Mouse (Mus musculus): ENCODE results near the gene Btbd9. TPM values are rescaled to one million over a fixed set of nuclear protein-coding genes. Genes with fewer than 3 reads are reported as not detected.

Gene Btbd9
- total RNA-seq, 1 experiment: 28.2 TPM

GRCm38 (mm10) chr17:30402871-30403270 is 173.4 kb downstream of the Btbd9 start:
- no peak overlapping the region for H3K4me3 ChIP-seq (ENCODE audit: insufficient read depth in 1 of 2, low read depth in 1 of 2, low read length in 2 of 2, poor library complexity in 1 of 2, severe bottlenecking in 1 of 2)
- H3K36me3 ChIP-seq (ENCODE audit: control insufficient read depth, insufficient read depth, low read length, poor library complexity, severe bottlenecking): no peaks in the 10 kb centered on the region
- no peak overlapping the region for H3K27ac ChIP-seq (ENCODE audit: insufficient read depth, low read depth, low read length, poor library complexity, severe bottlenecking)
- no peak overlapping the region for H3K9ac ChIP-seq (ENCODE audit: insufficient read depth, low read depth, low read length, poor library complexity, severe bottlenecking)
- no peak for DNase-seq (ENCODE audit: low read depth, low spot score)
- TF ChIP-seq ZNF384 (IDR thresholded peaks at IDR 0.05; ENCODE audit: low read depth, low read length): no peak
- no peak for TF ChIP-seq ZC3H11A (IDR thresholded peaks at IDR 0.05; ENCODE audit: borderline replicate concordance, low read depth, low read length)
- TF ChIP-seq MAFK (IDR thresholded peaks at IDR 0.05; ENCODE audit: insufficient read depth, low read depth, low read length): no peak
- no peak for TF ChIP-seq HCFC1 (IDR thresholded peaks at IDR 0.05; ENCODE audit: borderline replicate concordance, insufficient read depth, low read length)
- TF ChIP-seq CHD2 (IDR thresholded peaks at IDR 0.05; ENCODE audit: low read depth, low read length): no peak
- no peaks in the 10 kb centered on the region for H3K9me3 ChIP-seq (ENCODE audit: control insufficient read depth, insufficient read depth, low read depth, low read length)
- no peaks in the 10 kb centered on the region for H3K4me1 ChIP-seq (ENCODE audit: control insufficient read depth in 2 of 2, insufficient read depth in 2 of 2, low read length in 2 of 2, poor library complexity in 1 of 2)
- in situ Hi-C loops (cut with MboI; ENCODE audit: low sequenced_read_pairs in 2 of 2, unreplicated experiment in 2 of 2): no loop called here

GRCm38 (mm10) chr17:30395261-30395660 is 181.0 kb downstream of the Btbd9 start:
- Histone ChIP-seq H3K27ac (ENCODE audit: insufficient read depth, low read depth, low read length, poor library complexity, severe bottlenecking) (no peak overlapping the region), H3K36me3 (ENCODE audit: control insufficient read depth, insufficient read depth, low read length, poor library complexity, severe bottlenecking) (no peaks in the 10 kb centered on the region), H3K4me1 (ENCODE audit: control insufficient read depth in 2 of 2, insufficient read depth in 2 of 2, low read length in 2 of 2, poor library complexity in 1 of 2) (no peaks in the 10 kb centered on the region), H3K9ac (ENCODE audit: insufficient read depth, low read depth, low read length, poor library complexity, severe bottlenecking) (no peak overlapping the region), H3K4me3 (ENCODE audit: insufficient read depth in 1 of 2, low read depth in 1 of 2, low read length in 2 of 2, poor library complexity in 1 of 2, severe bottlenecking in 1 of 2) (no peak overlapping the region), H3K9me3 (ENCODE audit: control insufficient read depth, insufficient read depth, low read depth, low read length) (no peaks in the 10 kb centered on the region)
- no peak for TF ChIP-seq CHD2 (IDR thresholded peaks at IDR 0.05; ENCODE audit: low read depth, low read length)
- no peak for TF ChIP-seq ZC3H11A (IDR thresholded peaks at IDR 0.05; ENCODE audit: borderline replicate concordance, low read depth, low read length)
- TF ChIP-seq MAFK (IDR thresholded peaks at IDR 0.05; ENCODE audit: insufficient read depth, low read depth, low read length): no peak
- no peak for TF ChIP-seq ZNF384 (IDR thresholded peaks at IDR 0.05; ENCODE audit: low read depth, low read length)
- no peak for TF ChIP-seq HCFC1 (IDR thresholded peaks at IDR 0.05; ENCODE audit: borderline replicate concordance, insufficient read depth, low read length)
- no peak for DNase-seq (ENCODE audit: low read depth, low spot score)
- in situ Hi-C loops (cut with MboI; ENCODE audit: low sequenced_read_pairs in 2 of 2, unreplicated experiment in 2 of 2): no loop called here

GRCm38 (mm10) chr17:30392031-30392430 is 184.3 kb downstream of the Btbd9 start:
- in situ Hi-C loops (cut with MboI; ENCODE audit: low sequenced_read_pairs in 2 of 2, unreplicated experiment in 2 of 2): no loop called here
- TF ChIP-seq ZC3H11A (IDR thresholded peaks at IDR 0.05; ENCODE audit: borderline replicate concordance, low read depth, low read length) (no peak), CHD2 (IDR thresholded peaks at IDR 0.05; ENCODE audit: low read depth, low read length) (no peak), HCFC1 (IDR thresholded peaks at IDR 0.05; ENCODE audit: borderline replicate concordance, insufficient read depth, low read length) (no peak), MAFK (IDR thresholded peaks at IDR 0.05; ENCODE audit: insufficient read depth, low read depth, low read length) (no peak), ZNF384 (IDR thresholded peaks at IDR 0.05; ENCODE audit: low read depth, low read length) (no peak)
- Histone ChIP-seq H3K9ac (ENCODE audit: insufficient read depth, low read depth, low read length, poor library complexity, severe bottlenecking) (no peak overlapping the region), H3K27ac (ENCODE audit: insufficient read depth, low read depth, low read length, poor library complexity, severe bottlenecking) (no peak overlapping the region), H3K36me3 (ENCODE audit: control insufficient read depth, insufficient read depth, low read length, poor library complexity, severe bottlenecking) (no peaks in the 10 kb centered on the region), H3K4me1 (ENCODE audit: control insufficient read depth in 2 of 2, insufficient read depth in 2 of 2, low read length in 2 of 2, poor library complexity in 1 of 2) (no peaks in the 10 kb centered on the region), H3K4me3 (ENCODE audit: insufficient read depth in 1 of 2, low read depth in 1 of 2, low read length in 2 of 2, poor library complexity in 1 of 2, severe bottlenecking in 1 of 2) (no peak overlapping the region), H3K9me3 (ENCODE audit: control insufficient read depth, insufficient read depth, low read depth, low read length) (no peaks in the 10 kb centered on the region)
- DNase-seq (ENCODE audit: low read depth, low spot score): no peak

- Histone ChIP-seq H3K9me3 (ENCODE audit: control insufficient read depth, insufficient read depth, low read depth, low read length) (no peaks in the 10 kb centered on the region), H3K27ac (ENCODE audit: insufficient read depth, low read depth, low read length, poor library complexity, severe bottlenecking) (no peak overlapping the region)
- in situ Hi-C loops (cut with MboI; ENCODE audit: low sequenced_read_pairs in 2 of 2, unreplicated experiment in 2 of 2): no loop called here
These were observed 185.1 kb downstream of the Btbd9 start for GRCm38 (mm10) chr17:30391220-30391619.

GRCm38 (mm10) chr17:30389686-30390085 is 186.6 kb downstream of the Btbd9 start:
- Histone ChIP-seq H3K36me3 (ENCODE audit: control insufficient read depth, insufficient read depth, low read length, poor library complexity, severe bottlenecking) (no peaks in the 10 kb centered on the region), H3K4me1 (ENCODE audit: control insufficient read depth in 2 of 2, insufficient read depth in 2 of 2, low read length in 2 of 2, poor library complexity in 1 of 2) (no peaks in the 10 kb centered on the region), H3K9ac (ENCODE audit: insufficient read depth, low read depth, low read length, poor library complexity, severe bottlenecking) (no peak overlapping the region), H3K9me3 (ENCODE audit: control insufficient read depth, insufficient read depth, low read depth, low read length) (no peaks in the 10 kb centered on the region), H3K4me3 (ENCODE audit: insufficient read depth in 1 of 2, low read depth in 1 of 2, low read length in 2 of 2, poor library complexity in 1 of 2, severe bottlenecking in 1 of 2) (no peak overlapping the region), H3K27ac (ENCODE audit: insufficient read depth, low read depth, low read length, poor library complexity, severe bottlenecking) (no peak overlapping the region)
- in situ Hi-C loops (cut with MboI; ENCODE audit: low sequenced_read_pairs in 2 of 2, unreplicated experiment in 2 of 2): no loop called here
- peak; percentile 68 for DNase-seq (ENCODE audit: low read depth, low spot score)
- TF ChIP-seq HCFC1 (IDR thresholded peaks at IDR 0.05; ENCODE audit: borderline replicate concordance, insufficient read depth, low read length): no peak
- TF ChIP-seq CHD2 (IDR thresholded peaks at IDR 0.05; ENCODE audit: low read depth, low read length): no peak
- TF ChIP-seq ZC3H11A (IDR thresholded peaks at IDR 0.05; ENCODE audit: borderline replicate concordance, low read depth, low read length): no peak
- no peak for TF ChIP-seq ZNF384 (IDR thresholded peaks at IDR 0.05; ENCODE audit: low read depth, low read length)

More at GRCm38 (mm10) chr17:30391220-30391619, 185.1 kb downstream of the Btbd9 start:
- DNase-seq (ENCODE audit: low read depth, low spot score): no peak
- H3K9ac ChIP-seq (ENCODE audit: insufficient read depth, low read depth, low read length, poor library complexity, severe bottlenecking): no peak overlapping the region
- TF ChIP-seq CHD2 (IDR thresholded peaks at IDR 0.05; ENCODE audit: low read depth, low read length): no peak
- no peak for TF ChIP-seq HCFC1 (IDR thresholded peaks at IDR 0.05; ENCODE audit: borderline replicate concordance, insufficient read depth, low read length)
- TF ChIP-seq MAFK (IDR thresholded peaks at IDR 0.05; ENCODE audit: insufficient read depth, low read depth, low read length): no peak
- TF ChIP-seq ZC3H11A (IDR thresholded peaks at IDR 0.05; ENCODE audit: borderline replicate concordance, low read depth, low read length): no peak
- TF ChIP-seq ZNF384 (IDR thresholded peaks at IDR 0.05; ENCODE audit: low read depth, low read length): no peak
- no peaks in the 10 kb centered on the region for H3K4me1 ChIP-seq (ENCODE audit: control insufficient read depth in 2 of 2, insufficient read depth in 2 of 2, low read length in 2 of 2, poor library complexity in 1 of 2)
- no peak overlapping the region for H3K4me3 ChIP-seq (ENCODE audit: insufficient read depth in 1 of 2, low read depth in 1 of 2, low read length in 2 of 2, poor library complexity in 1 of 2, severe bottlenecking in 1 of 2)
- H3K36me3 ChIP-seq (ENCODE audit: control insufficient read depth, insufficient read depth, low read length, poor library complexity, severe bottlenecking): no peaks in the 10 kb centered on the region
